Mouse (Mus musculus): ENCODE measurements around the gene Ddx10. TPM values are rescaled to one million over a fixed set of nuclear protein-coding genes. Genes with fewer than 3 reads are reported as not detected.
A peak's percentile ranks its signal among the peaks of the same experiment; 100 is the strongest.

Gene Ddx10
- polyA plus RNA-seq (2014; fragmentation: Nextera tagmentation; extraction: Ambion mirVana) = 36.9 and 43.5 TPM in 2 replicates

- DNase-seq (ENCODE audit: low spot score) = peak; percentile 90
- 0% methylated on average over 35 of the region's 35 CpGs for WGBS
- peak within 1 kb of the TSS; percentile 94 for H3K4me2 ChIP-seq
- ATAC-seq (replicated peaks; ENCODE audit: low FRiP score) = peak; percentile 99
- no peak within 1 kb of the TSS for H3K27ac ChIP-seq (ENCODE audit: low read depth, low read length)
- H3K9ac ChIP-seq (ENCODE audit: low read depth, low read length) = peak within 1 kb of the TSS; percentile 76
- H3K4me1 ChIP-seq (replicated peaks; ENCODE audit: control insufficient read depth, insufficient read depth, low read length) = peaks cover 13% of the 10 kb centered on the region; the same call in 1 of the 2 replicates
- peak within 1 kb of the TSS; percentile 82 for H3K4me3 ChIP-seq (ENCODE audit: low read depth, low read length)
- H3K36me3 ChIP-seq (ENCODE audit: control insufficient read depth, insufficient read depth, low read length) = no peaks in the 10 kb centered on the region
- no peaks in the 10 kb centered on the region for H3K27me3 ChIP-seq (replicated peaks; ENCODE audit: control insufficient read depth, insufficient read depth, low read length)
- H3K9me3 ChIP-seq (ENCODE audit: control insufficient read depth, low read length) = no peaks in the 10 kb centered on the region
Observed at GRCm38 (mm10) chr9:53247953-53248397, at the start of gene Ddx10. Gene Ddx10, minus strand, starts transcription at chr9:53248053.

GRCm38 (mm10) chr9:53292833-53293232 lies 45.0 kb upstream of the Ddx10 start:
- Histone ChIP-seq H3K9ac (ENCODE audit: low read depth, low read length) (no peak overlapping the region), H3K4me3 (ENCODE audit: low read depth, low read length) (no peak overlapping the region)
- no peak for DNase-seq (ENCODE audit: low spot score)

DNA sequence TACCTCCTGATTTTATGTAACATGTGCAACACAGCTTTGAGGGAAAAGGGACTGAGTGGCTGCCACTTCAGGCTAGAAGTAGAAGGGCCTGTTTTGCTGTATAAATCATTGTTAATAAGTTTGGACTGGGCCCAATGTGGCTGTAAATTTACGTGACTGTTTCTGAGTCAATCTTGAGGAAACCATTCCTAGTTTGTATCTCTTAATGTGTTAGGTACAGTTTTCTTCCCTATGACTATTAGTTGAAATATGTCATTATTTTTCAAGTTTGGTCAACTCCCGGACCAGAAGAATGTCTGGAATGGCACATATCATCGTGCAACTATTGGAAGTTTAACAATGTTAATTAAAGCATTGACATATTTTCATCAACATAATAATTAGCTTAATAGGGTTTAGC lies 42.2 kb upstream of the Ddx10 start:
- H3K4me1 ChIP-seq (replicated peaks; ENCODE audit: control insufficient read depth, insufficient read depth, low read length) = no peaks in the 10 kb centered on the region
- H3K27ac ChIP-seq (ENCODE audit: low read depth, low read length) = no peak overlapping the region
- H3K9me3 ChIP-seq (ENCODE audit: control insufficient read depth, low read length) = no peaks in the 10 kb centered on the region
- no peak overlapping the region for H3K9ac ChIP-seq (ENCODE audit: low read depth, low read length)
- WGBS = 74% methylated on average over 3 of the region's 3 CpGs
- H3K4me2 ChIP-seq = no peak overlapping the region
- DNase-seq (ENCODE audit: low spot score) (no peak), ATAC-seq (replicated peaks; ENCODE audit: low FRiP score) (no peak)
- no peak overlapping the region for H3K4me3 ChIP-seq (ENCODE audit: low read depth, low read length)
- no peaks in the 10 kb centered on the region for H3K36me3 ChIP-seq (ENCODE audit: control insufficient read depth, insufficient read depth, low read length)
- H3K27me3 ChIP-seq (replicated peaks; ENCODE audit: control insufficient read depth, insufficient read depth, low read length) = no peaks in the 10 kb centered on the region

More at GRCm38 (mm10) chr9:53292833-53293232, 45.0 kb upstream of the Ddx10 start:
- H3K27ac ChIP-seq (ENCODE audit: low read depth, low read length) = no peak overlapping the region
- ATAC-seq (replicated peaks; ENCODE audit: low FRiP score) = no peak
- no peaks in the 10 kb centered on the region for H3K27me3 ChIP-seq (replicated peaks; ENCODE audit: control insufficient read depth, insufficient read depth, low read length)
- no peaks in the 10 kb centered on the region for H3K36me3 ChIP-seq (ENCODE audit: control insufficient read depth, insufficient read depth, low read length)
- H3K9me3 ChIP-seq (ENCODE audit: control insufficient read depth, low read length) = no peaks in the 10 kb centered on the region
- H3K4me1 ChIP-seq (replicated peaks; ENCODE audit: control insufficient read depth, insufficient read depth, low read length) = no peaks in the 10 kb centered on the region
- H3K4me2 ChIP-seq = no peak overlapping the region

DNA sequence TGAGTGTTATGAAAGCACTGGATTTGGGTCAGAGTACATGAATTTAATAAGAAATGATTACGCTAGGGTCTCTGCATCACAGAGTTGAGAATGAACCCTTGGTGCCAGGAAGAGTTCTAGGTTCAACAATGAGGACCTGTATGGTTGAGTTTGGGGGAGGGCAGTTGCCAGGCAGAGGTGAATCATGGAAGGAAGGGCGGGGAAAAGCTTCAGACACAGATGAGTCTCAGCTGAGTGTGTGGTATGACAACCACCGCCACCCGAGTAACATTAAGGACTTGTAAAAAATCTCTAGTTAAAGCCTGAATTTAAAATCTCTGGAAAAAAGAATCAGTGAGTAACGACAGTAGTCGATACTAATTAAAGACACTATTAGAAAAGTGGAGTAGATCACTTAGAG lies 38.9 kb upstream of the Ddx10 start:
- Histone ChIP-seq H3K27ac (ENCODE audit: low read depth, low read length) (no peak overlapping the region), H3K4me3 (ENCODE audit: low read depth, low read length) (no peak overlapping the region), H3K27me3 (replicated peaks; ENCODE audit: control insufficient read depth, insufficient read depth, low read length) (no peaks in the 10 kb centered on the region), H3K4me1 (replicated peaks; ENCODE audit: control insufficient read depth, insufficient read depth, low read length) (no peaks in the 10 kb centered on the region), H3K9ac (ENCODE audit: low read depth, low read length) (no peak overlapping the region), H3K9me3 (ENCODE audit: control insufficient read depth, low read length) (no peaks in the 10 kb centered on the region), H3K4me2 (no peak overlapping the region), H3K36me3 (ENCODE audit: control insufficient read depth, insufficient read depth, low read length) (no peaks in the 10 kb centered on the region)
- DNase-seq (ENCODE audit: low spot score) (no peak), ATAC-seq (replicated peaks; ENCODE audit: low FRiP score) (no peak)
- 73% methylated on average over 6 of the region's 6 CpGs for WGBS

DNA sequence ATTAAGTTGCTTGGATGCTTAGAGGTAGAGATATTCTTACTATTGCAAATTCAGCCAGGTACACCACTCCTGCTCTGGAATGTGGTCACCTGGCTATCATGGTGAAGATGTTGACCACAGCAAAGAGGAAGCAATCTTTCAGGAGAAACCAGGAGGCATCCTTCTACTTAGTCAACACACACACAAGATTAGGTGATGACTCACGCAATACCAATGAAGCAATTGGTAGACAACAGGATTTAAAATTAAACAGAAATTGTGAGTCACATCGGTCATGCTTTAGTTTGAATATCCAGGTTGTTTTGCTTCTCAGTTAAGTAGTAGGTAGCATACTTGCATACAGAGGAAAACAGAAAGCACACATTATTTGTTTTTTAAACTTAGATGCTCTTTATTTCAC lies 31.1 kb upstream of the Ddx10 start:
- H3K4me3 ChIP-seq (ENCODE audit: low read depth, low read length) = no peak overlapping the region
- no peaks in the 10 kb centered on the region for H3K4me1 ChIP-seq (replicated peaks; ENCODE audit: control insufficient read depth, insufficient read depth, low read length)
- H3K9me3 ChIP-seq (ENCODE audit: control insufficient read depth, low read length) = no peaks in the 10 kb centered on the region
- DNase-seq (ENCODE audit: low spot score) (no peak), ATAC-seq (replicated peaks; ENCODE audit: low FRiP score) (no peak)
- H3K27me3 ChIP-seq (replicated peaks; ENCODE audit: control insufficient read depth, insufficient read depth, low read length) = no peaks in the 10 kb centered on the region
- no peak overlapping the region for H3K4me2 ChIP-seq
- H3K9ac ChIP-seq (ENCODE audit: low read depth, low read length) = no peak overlapping the region
- H3K36me3 ChIP-seq (ENCODE audit: control insufficient read depth, insufficient read depth, low read length) = no peaks in the 10 kb centered on the region
- 88% methylated on average over 2 of the region's 2 CpGs for WGBS
- no peak overlapping the region for H3K27ac ChIP-seq (ENCODE audit: low read depth, low read length)

DNA sequence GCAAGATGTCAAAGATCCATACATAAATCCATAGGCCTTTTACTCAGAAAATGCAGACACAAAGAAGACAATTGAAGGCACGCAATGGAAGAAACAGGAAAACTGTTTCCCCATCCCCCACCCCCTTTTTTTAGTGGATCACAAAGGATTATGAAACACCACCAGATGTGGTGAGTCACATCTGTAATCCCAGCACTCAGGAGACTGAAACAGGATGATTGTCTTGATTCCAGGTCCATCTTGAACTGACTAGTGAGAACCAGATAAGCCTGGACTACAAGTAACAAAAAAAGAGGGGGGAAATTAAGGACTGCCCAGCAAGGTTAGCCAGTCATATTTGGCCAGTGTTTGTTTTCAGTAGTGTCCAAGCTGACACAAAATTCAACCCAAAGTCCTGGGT lies 28.5 kb upstream of the Ddx10 start:
- Histone ChIP-seq H3K27ac (ENCODE audit: low read depth, low read length) (no peak overlapping the region), H3K4me2 (no peak overlapping the region), H3K4me1 (replicated peaks; ENCODE audit: control insufficient read depth, insufficient read depth, low read length) (no peaks in the 10 kb centered on the region), H3K27me3 (replicated peaks; ENCODE audit: control insufficient read depth, insufficient read depth, low read length) (no peaks in the 10 kb centered on the region), H3K9ac (ENCODE audit: low read depth, low read length) (no peak overlapping the region), H3K9me3 (ENCODE audit: control insufficient read depth, low read length) (no peaks in the 10 kb centered on the region), H3K4me3 (ENCODE audit: low read depth, low read length) (no peak overlapping the region), H3K36me3 (ENCODE audit: control insufficient read depth, insufficient read depth, low read length) (no peaks in the 10 kb centered on the region)
- 75% methylated on average over 1 of the region's 1 CpGs for WGBS
- DNase-seq (ENCODE audit: low spot score) (no peak), ATAC-seq (replicated peaks; ENCODE audit: low FRiP score) (no peak)

DNA sequence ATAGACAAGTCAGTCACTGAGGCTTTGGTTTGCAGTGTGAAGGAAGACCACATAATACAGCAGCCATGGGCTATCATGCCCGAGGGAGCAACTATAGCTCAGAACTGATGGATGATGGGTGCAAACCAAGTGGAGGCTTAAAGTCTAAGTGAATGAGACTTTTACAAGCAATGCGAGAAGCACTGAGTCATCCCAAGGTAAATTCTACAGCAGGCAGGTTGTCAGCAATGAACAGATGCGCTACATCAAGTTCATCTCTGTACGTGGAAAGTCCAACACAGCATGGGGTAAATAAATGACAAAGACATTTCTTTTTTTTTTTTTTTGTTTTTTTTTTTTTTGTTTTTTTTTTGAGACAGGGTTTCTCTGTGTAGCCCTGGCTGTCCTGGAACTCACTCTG lies 24.9 kb upstream of the Ddx10 start:
- 83% methylated on average over 4 of the region's 4 CpGs for WGBS
- no peak for ATAC-seq (replicated peaks; ENCODE audit: low FRiP score)
- no peak overlapping the region for H3K4me2 ChIP-seq

GRCm38 (mm10) chr9:53272207-53272606 lies 24.4 kb upstream of the Ddx10 start:
- no peaks in the 10 kb centered on the region for H3K27me3 ChIP-seq (replicated peaks; ENCODE audit: control insufficient read depth, insufficient read depth, low read length)
- 76% methylated on average over 5 of the region's 5 CpGs for WGBS
- no peak overlapping the region for H3K9ac ChIP-seq (ENCODE audit: low read depth, low read length)
- H3K4me1 ChIP-seq (replicated peaks; ENCODE audit: control insufficient read depth, insufficient read depth, low read length) = no peaks in the 10 kb centered on the region
- H3K4me2 ChIP-seq = no peak overlapping the region
- no peak overlapping the region for H3K4me3 ChIP-seq (ENCODE audit: low read depth, low read length)
- no peaks in the 10 kb centered on the region for H3K9me3 ChIP-seq (ENCODE audit: control insufficient read depth, low read length)
- H3K36me3 ChIP-seq (ENCODE audit: control insufficient read depth, insufficient read depth, low read length) = no peaks in the 10 kb centered on the region
- DNase-seq (ENCODE audit: low spot score) (no peak), ATAC-seq (replicated peaks; ENCODE audit: low FRiP score) (no peak)
- no peak overlapping the region for H3K27ac ChIP-seq (ENCODE audit: low read depth, low read length)

More for the DNA sequence above, 24.9 kb upstream of the Ddx10 start:
- Histone ChIP-seq H3K4me3 (ENCODE audit: low read depth, low read length) (no peak overlapping the region), H3K4me1 (replicated peaks; ENCODE audit: control insufficient read depth, insufficient read depth, low read length) (no peaks in the 10 kb centered on the region), H3K9ac (ENCODE audit: low read depth, low read length) (no peak overlapping the region), H3K9me3 (ENCODE audit: control insufficient read depth, low read length) (no peaks in the 10 kb centered on the region), H3K36me3 (ENCODE audit: control insufficient read depth, insufficient read depth, low read length) (no peaks in the 10 kb centered on the region), H3K27ac (ENCODE audit: low read depth, low read length) (no peak overlapping the region), H3K27me3 (replicated peaks; ENCODE audit: control insufficient read depth, insufficient read depth, low read length) (no peaks in the 10 kb centered on the region)
- no peak for DNase-seq (ENCODE audit: low spot score)

DNA sequence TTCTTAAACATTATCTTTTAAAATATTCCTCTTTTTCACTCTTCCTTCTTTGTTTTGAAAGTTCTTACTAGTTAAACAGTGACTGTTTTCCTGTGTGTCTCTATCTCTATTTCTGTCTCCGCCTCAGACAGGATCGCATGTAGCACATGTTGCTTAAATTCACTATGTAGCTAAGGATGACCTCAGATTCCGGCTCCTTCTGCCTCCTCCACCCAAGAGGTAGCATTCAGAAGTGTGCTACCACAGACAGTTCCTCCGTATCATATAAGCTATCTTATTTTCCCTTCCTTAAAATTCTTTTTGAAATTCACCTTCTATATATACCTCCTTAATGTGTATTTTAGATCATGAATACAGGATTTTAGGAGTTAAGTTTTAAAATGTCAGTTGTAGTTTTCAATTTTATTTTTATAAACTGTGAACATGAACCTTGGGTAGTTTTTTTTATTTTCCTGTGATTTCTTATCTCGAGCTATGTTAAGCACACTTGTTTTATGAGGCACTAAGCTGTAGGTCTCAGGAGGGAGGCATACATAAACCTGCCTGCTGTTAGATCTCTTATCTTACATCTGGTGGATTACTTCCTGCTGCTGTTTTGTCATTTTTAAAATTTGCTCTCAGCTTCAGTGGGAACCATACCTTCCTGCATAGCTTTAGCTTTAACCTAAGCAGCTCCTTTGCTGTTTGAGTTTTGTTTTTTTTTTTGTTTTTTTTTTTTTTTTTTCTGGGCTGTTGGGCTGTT lies 23.6 kb upstream of the Ddx10 start:
- H3K36me3 ChIP-seq (ENCODE audit: control insufficient read depth, insufficient read depth, low read length) = no peaks in the 10 kb centered on the region
- H3K27ac ChIP-seq (ENCODE audit: low read depth, low read length) = no peak overlapping the region
- WGBS = 62% methylated on average over 5 of the region's 5 CpGs

More for the DNA sequence above, 23.6 kb upstream of the Ddx10 start:
- DNase-seq (ENCODE audit: low spot score) (no peak), ATAC-seq (replicated peaks; ENCODE audit: low FRiP score) (no peak)
- Histone ChIP-seq H3K4me3 (ENCODE audit: low read depth, low read length) (no peak overlapping the region), H3K9ac (ENCODE audit: low read depth, low read length) (no peak overlapping the region), H3K4me2 (no peak overlapping the region), H3K9me3 (ENCODE audit: control insufficient read depth, low read length) (no peaks in the 10 kb centered on the region), H3K27me3 (replicated peaks; ENCODE audit: control insufficient read depth, insufficient read depth, low read length) (no peaks in the 10 kb centered on the region), H3K4me1 (replicated peaks; ENCODE audit: control insufficient read depth, insufficient read depth, low read length) (no peaks in the 10 kb centered on the region)
